Mouse (Mus musculus) frontal cortex, postnatal 14 days (tissue): Measurements from ENCODE around the gene Nup155.
"Not testable (repeated sequence)": the region's sequence is repeated elsewhere in the genome, so short reads cannot be mapped to it uniquely, and the experiment has no call there.

Experiments used
- DNase-seq, 2 experiments: peaks; one replicate each; pipeline ENCODE4 v3.0.0; 2022; ENCODE audit warnings: low spot score in 2 of 2

The Nup155 gene

GRCm38 (mm10) chr15:8108966-8109743, at the start of gene Nup155:
Gene Nup155 (plus strand): TSS chr15:8109273.
- peak; percentile 85 to 88 for DNase-seq

GRCm38 (mm10) chr15:8065221-8065620, 43.9 kb upstream of the Nup155 start:
- DNase-seq = no peak

GRCm38 (mm10) chr15:8073159-8073558, 35.9 kb upstream of the Nup155 start:
- not testable (repeated sequence) for DNase-seq

DNA sequence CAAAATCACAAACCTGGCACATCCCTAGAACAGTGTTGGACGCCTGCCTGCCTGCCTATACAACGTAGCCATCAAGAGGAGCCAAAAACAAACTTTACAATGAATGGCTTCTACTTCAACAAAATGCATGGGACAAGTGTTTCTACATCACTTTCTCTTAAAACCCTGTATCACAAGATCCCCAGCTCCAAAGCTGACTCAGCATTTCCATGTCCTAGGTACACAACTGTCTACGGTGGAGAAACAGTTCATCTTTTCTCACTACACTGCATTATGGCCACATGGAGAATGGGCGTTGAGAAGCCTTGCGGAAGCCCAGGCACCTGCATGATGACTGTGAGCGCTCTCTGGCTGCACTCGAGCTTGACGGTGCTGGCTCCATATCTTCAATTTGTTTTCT, 26.9 kb upstream of the Nup155 start:
- no peak for DNase-seq

GRCm38 (mm10) chr15:8087293-8087692, 21.8 kb upstream of the Nup155 start:
- no peak for DNase-seq

- DNase-seq = no peak
These were observed 20.4 kb upstream of the Nup155 start for GRCm38 (mm10) chr15:8088715-8089114.

DNA sequence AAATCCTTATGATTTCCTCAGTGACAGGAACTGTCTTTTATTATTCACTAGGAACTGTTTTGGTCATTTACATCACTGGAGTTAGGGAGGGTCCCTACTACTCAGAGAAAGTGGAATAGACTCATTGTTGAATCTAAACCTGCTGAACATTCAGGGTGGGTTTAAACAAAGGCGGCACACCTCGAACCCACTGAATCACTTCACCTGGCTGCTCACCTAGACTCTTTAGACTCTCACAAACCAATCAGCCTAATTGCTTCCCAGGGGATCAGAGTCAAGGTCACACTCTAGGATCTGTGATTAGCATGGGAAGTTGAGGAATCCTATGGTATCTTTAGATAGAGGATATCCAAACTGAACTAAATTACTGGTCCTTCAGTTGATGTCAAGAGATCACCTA, 18.4 kb upstream of the Nup155 start:
- no peak for DNase-seq

DNA sequence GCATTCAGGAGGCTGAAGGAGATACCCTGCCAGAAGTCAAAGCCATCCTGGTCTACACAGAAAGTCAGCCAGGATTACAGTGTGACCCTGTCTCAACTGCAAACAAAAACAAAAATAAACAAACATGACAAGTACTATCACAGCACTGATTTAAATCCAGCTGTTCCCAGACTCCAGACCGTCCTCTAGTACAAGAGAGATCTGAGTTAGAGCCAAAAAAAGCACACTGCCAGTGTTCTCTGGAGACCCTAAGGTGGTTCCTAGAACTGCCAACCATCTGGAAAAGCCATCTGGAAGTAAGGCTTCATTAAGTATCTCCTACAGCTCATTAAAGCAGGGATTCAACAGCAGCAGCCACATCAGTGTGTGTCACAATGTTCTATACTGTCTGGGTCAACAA, 16.4 kb upstream of the Nup155 start:
- not testable (repeated sequence) for DNase-seq

DNA sequence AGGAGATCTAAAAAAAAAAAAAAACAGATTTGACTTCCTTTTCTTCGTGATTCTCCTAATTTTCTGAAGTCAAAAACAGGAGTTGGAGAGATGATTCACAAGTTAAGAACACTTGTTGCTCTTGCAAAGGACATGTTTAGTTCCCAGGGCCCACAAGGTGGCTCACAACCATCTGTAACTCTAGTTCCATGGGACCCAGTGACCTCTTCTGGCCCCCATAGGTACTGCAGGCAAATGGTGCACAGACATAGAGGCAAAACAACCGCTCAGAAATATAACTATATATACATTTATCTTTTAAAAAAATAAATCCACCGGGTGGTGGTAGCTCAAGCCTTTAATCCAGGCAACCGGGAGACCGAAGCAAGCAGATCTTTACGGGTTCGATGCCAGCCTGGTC, 11.2 kb upstream of the Nup155 start:
- DNase-seq = peak; percentile 24 to 25

GRCm38 (mm10) chr15:8098774-8099749, 10.0 kb upstream of the Nup155 start, which contains the start of gene Wdr70:
Gene Wdr70 (minus strand): TSS chr15:8099209.
- peak; percentile 90 to 96 for DNase-seq

- not testable (repeated sequence) for DNase-seq
These were observed 7.0 kb upstream of the Nup155 start for GRCm38 (mm10) chr15:8101975-8102542.

- DNase-seq = no peak
These were observed 610 bp upstream of the Nup155 start for GRCm38 (mm10) chr15:8108360-8108965.

GRCm38 (mm10) chr15:8109782-8110181, 709 bp downstream of the Nup155 start:
- DNase-seq = no peak

DNA sequence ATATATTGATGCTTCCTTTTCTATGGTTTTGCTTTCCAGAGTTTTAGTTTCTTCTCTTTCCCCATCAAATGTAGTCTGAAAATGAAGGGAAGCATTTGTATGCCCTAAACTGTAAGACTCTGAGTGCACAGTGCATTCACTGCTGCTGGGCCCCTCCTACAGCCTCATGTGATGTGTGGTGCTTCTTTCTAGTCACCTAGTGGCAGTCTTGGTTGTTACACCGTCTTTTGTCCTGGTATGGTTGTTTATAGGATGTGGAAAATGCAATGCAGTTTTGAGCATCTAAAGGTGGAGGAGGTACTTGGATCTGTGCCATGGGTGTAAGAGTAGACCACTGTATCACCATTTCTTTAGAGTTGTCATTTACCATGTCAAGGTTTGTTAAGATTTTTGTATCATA, 20.2 kb downstream of the Nup155 start:
- DNase-seq = no peak

DNA sequence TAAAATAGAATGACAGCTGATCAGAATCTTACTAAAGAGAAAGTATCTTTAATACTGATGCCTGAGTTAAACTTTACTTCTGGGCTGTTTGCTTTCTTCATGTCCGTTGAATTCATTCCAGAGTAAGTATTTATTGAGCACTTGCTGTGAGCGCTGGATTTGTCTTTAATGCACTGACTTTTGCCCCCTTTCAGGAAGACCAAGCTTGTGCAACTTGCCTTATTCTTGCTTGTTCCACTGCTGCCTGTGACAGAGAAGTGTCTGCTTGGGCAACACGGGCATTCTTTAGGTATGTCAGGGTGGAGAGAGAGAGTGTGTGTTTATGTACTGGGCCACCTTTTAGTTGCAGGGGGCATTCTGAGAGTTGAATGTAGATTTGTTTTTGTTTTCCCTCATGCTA, 22.2 kb downstream of the Nup155 start:
- DNase-seq = no peak

DNA sequence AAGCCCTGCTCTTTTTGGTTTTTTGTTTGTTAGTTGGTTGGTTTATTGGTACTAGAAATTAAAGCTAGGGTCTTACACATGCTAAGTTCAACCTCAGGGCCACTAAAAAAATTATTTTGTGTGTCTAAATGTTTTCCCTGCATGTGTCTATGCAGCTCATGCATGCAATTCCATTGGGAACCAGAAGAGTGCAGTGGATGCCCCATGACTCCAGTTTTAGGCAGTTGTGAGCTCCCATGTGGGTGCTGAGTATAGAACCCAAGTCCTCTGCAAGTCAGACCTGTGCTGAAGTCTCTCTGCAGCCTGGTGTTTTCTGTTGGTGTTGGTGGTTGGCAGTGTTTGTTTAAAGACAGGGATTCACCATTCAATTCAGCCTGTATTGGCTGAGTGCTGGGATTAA, 22.7 kb downstream of the Nup155 start:
- no peak for DNase-seq

DNA sequence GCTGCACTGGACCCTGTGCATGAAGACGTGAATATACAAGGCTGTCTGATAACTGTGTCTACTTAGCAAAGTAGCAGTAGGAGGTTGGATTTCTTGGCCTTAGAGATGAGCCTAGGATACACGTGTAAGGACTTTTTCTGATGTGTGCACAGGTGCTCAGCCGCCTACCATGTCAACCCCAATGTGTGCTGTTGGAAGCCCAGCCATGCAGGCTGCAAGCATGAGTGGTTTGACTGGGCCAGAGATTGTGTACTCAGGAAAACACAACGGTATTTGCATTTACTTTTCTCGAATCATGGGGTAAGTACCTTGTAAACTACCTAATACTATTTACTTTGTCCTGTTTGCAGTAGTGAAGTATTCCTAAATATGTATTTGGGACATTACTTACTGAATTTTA, 26.5 kb downstream of the Nup155 start:
- no peak for DNase-seq

DNA sequence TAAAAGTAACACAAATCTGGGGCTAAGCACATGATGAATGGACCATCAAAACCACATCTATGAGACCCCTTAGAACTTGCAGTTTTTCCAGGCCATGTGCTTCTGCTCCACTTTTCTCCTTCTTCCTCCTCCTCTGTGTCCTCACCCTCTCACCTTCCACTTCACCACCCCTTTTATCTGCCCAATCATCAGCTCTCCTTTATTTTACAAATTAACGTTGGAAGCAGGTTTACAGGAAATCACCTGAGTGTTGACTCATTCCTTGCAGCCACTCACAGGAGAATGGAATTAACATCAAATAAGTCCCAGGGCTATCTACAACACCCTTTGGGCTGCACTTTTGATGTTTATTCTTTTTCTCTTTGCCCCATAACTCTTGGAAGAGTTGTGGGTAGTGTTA, 52.8 kb downstream of the Nup155 start:
- no peak for DNase-seq

DNA sequence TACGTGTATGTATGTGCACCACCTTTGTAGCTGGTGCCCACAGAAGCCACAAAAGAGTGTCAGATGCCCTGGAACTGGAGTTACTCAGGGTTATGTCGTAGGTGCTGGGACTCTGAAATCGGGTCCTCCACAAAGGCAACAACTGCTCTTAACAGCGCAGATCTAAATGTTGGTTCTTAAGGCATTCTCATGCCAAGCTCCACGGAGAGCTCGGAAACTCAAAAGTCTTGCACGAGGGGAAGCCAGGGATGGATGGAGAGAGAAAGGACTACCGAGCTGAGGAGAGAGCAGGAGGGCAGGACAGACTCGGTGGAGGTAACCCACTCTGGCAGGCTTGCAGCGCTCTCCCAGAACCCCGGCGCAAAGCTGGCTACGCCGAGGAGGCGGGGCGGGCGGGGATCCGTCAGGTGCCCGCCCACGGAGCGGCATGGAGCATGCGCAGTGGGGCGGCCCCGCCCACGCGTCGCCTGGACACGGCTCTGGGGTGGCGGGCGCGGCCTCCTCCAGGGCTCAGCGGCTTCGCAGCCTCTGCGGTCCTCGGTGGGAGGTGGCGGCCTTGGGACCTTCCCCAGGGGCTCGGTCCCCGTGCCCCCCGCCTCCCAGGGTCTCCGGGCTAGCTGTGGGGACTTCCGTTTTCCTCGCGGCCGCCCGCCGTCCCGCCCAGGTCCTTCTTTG, 59.7 kb downstream of the Nup155 start, which contains the start of gene Cplane1:
Gene Cplane1 (plus strand): TSS at position 516 of the 675 bp plus-strand sequence.
- DNase-seq = peak; percentile 76 to 86

- peak in 1 of 2 experiments; percentile 47 for DNase-seq
These were observed 60.2 kb downstream of the Nup155 start for GRCm38 (mm10) chr15:8169266-8169746.

DNA sequence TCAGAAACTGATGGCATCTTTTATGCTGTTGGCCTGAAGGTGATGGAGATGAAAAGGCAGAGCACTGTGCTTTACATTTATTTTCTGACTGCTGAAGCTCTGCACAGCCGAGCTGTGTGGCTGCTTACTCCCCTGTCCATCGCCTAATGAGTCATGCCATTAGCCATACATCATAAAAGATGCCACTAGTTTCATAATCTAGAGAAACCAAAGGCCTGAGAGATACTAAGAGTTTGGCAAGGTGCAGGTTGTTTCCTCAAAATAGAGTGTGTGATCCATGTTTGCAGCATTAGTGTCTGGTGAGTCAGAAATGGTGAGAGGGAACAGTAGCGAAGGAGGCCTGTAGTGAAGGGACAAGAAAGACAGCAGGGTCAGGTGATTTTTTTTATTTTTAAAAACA, 80.5 kb downstream of the Nup155 start:
- no peak for DNase-seq
